Mouse (Mus musculus): ENCODE results near the gene Xpo4. TPM values are rescaled to one million over a fixed set of nuclear protein-coding genes. Genes with fewer than 3 reads are reported as not detected.
"Not testable (repeated sequence)": the region's sequence is repeated elsewhere in the genome, so short reads cannot be mapped to it uniquely, and the experiment has no call there.

Gene Xpo4
- polyA plus RNA-seq, 1 experiment from 2014 or later: 29.3 TPM

- Histone ChIP-seq H3K27ac (peak overlapping the region; percentile 98), H3K4me1 (peaks cover 29% of the 10 kb centered on the region), H3K4me3 (peak overlapping the region; percentile 91), H3K9me3 (no peaks in the 10 kb centered on the region), H3K36me3 (replicated peaks) (peaks cover 7% of the 10 kb centered on the region), H3K27me3 (ENCODE audit: poor library complexity, severe bottlenecking) (no peaks in the 10 kb centered on the region)
- 17% methylated on average over 10 of the region's 10 CpGs for WGBS
- DNase-seq (ENCODE audit: extremely low spot score, low spot score): no peak
These were observed 359 bp upstream of the Xpo4 start for GRCm38 (mm10) chr14:57665628-57665950.

GRCm38 (mm10) chr14:57664311-57664821, 864 bp downstream of the Xpo4 start:
- Histone ChIP-seq H3K27ac (peak overlapping the region; percentile 98), H3K4me1 (peaks cover 29% of the 10 kb centered on the region), H3K9me3 (no peaks in the 10 kb centered on the region), H3K36me3 (replicated peaks) (peaks cover 7% of the 10 kb centered on the region), H3K27me3 (ENCODE audit: poor library complexity, severe bottlenecking) (no peaks in the 10 kb centered on the region), H3K4me3 (peak overlapping the region; percentile 91)
- DNase-seq (ENCODE audit: extremely low spot score, low spot score): peak; percentile 47
- WGBS: under 1% methylated on average over 19 of the region's 19 CpGs

GRCm38 (mm10) chr14:57663630-57664029, 1.6 kb downstream of the Xpo4 start:
- H3K27me3 ChIP-seq (ENCODE audit: poor library complexity, severe bottlenecking): no peaks in the 10 kb centered on the region
- peaks cover 7% of the 10 kb centered on the region for H3K36me3 ChIP-seq (replicated peaks)
- H3K4me3 ChIP-seq: peak overlapping the region; percentile 91
- no peak for DNase-seq (ENCODE audit: extremely low spot score, low spot score)
- peak overlapping the region; percentile 98; the same call in 1 of the 2 replicates for H3K27ac ChIP-seq
- H3K9me3 ChIP-seq: no peaks in the 10 kb centered on the region
- peaks cover 29% of the 10 kb centered on the region for H3K4me1 ChIP-seq
- WGBS: 44% methylated on average over 1 of the region's 1 CpGs

- no peaks in the 10 kb centered on the region; the same call in 1 of the 2 replicates for H3K9me3 ChIP-seq
- H3K27me3 ChIP-seq (ENCODE audit: poor library complexity, severe bottlenecking): no peaks in the 10 kb centered on the region
- WGBS: 97% methylated on average over 4 of the region's 4 CpGs
- H3K4me1 ChIP-seq: peaks cover 10% of the 10 kb centered on the region
- no peak for DNase-seq (ENCODE audit: extremely low spot score, low spot score)
- no peak overlapping the region for H3K4me3 ChIP-seq
- peaks cover 29% of the 10 kb centered on the region for H3K36me3 ChIP-seq (replicated peaks)
- no peak overlapping the region for H3K27ac ChIP-seq
These were observed 6.9 kb downstream of the Xpo4 start for GRCm38 (mm10) chr14:57658301-57658700.

- WGBS: 94% methylated on average over 2 of the region's 2 CpGs
These were observed 7.7 kb downstream of the Xpo4 start for GRCm38 (mm10) chr14:57657500-57657899.

GRCm38 (mm10) chr14:57656519-57656918, 8.7 kb downstream of the Xpo4 start:
- H3K4me1 ChIP-seq; H3K27ac ChIP-seq; H3K9me3 ChIP-seq; H3K4me3 ChIP-seq; DNase-seq (ENCODE audit: extremely low spot score, low spot score); H3K27me3 ChIP-seq (ENCODE audit: poor library complexity, severe bottlenecking): not testable (repeated sequence)
- H3K36me3 ChIP-seq (replicated peaks): peaks cover 27% of the 10 kb centered on the region
- 93% methylated on average over 3 of the region's 3 CpGs for WGBS

More at GRCm38 (mm10) chr14:57657500-57657899, 7.7 kb downstream of the Xpo4 start:
- Histone ChIP-seq H3K27ac (no peak overlapping the region), H3K36me3 (replicated peaks) (peaks cover 29% of the 10 kb centered on the region), H3K4me3 (no peak overlapping the region), H3K4me1 (0 out of 2 replicates have a peak, but pooled peaks cover 5% of the 10 kb centered on the region), H3K27me3 (ENCODE audit: poor library complexity, severe bottlenecking) (no peaks in the 10 kb centered on the region), H3K9me3 (no peaks in the 10 kb centered on the region; the same call in 1 of the 2 replicates)
- no peak for DNase-seq (ENCODE audit: extremely low spot score, low spot score)

GRCm38 (mm10) chr14:57649501-57649900, 15.7 kb downstream of the Xpo4 start:
- DNase-seq (ENCODE audit: extremely low spot score, low spot score): no peak
- no peak overlapping the region for H3K27ac ChIP-seq
- no peaks in the 10 kb centered on the region for H3K27me3 ChIP-seq (ENCODE audit: poor library complexity, severe bottlenecking)
- peaks cover 13% of the 10 kb centered on the region for H3K36me3 ChIP-seq (replicated peaks)
- no peaks in the 10 kb centered on the region for H3K9me3 ChIP-seq
- no peak overlapping the region for H3K4me3 ChIP-seq
- H3K4me1 ChIP-seq: no peaks in the 10 kb centered on the region

GRCm38 (mm10) chr14:57646155-57646554, 19.1 kb downstream of the Xpo4 start:
- Histone ChIP-seq H3K27me3 (ENCODE audit: poor library complexity, severe bottlenecking) (no peaks in the 10 kb centered on the region), H3K27ac (no peak overlapping the region), H3K9me3 (no peaks in the 10 kb centered on the region), H3K4me3 (no peak overlapping the region), H3K36me3 (replicated peaks) (peaks cover 18% of the 10 kb centered on the region), H3K4me1 (no peaks in the 10 kb centered on the region)
- 90% methylated on average over 4 of the region's 4 CpGs for WGBS
- DNase-seq (ENCODE audit: extremely low spot score, low spot score): no peak

- H3K9me3 ChIP-seq: no peaks in the 10 kb centered on the region
- WGBS: 95% methylated on average over 3 of the region's 3 CpGs
- no peaks in the 10 kb centered on the region for H3K27me3 ChIP-seq (ENCODE audit: poor library complexity, severe bottlenecking)
- no peak overlapping the region for H3K27ac ChIP-seq
- no peak overlapping the region for H3K4me3 ChIP-seq
- peaks cover 35% of the 10 kb centered on the region for H3K36me3 ChIP-seq (replicated peaks)
- no peak for DNase-seq (ENCODE audit: extremely low spot score, low spot score)
- peaks cover 14% of the 10 kb centered on the region for H3K4me1 ChIP-seq
These were observed 26.1 kb downstream of the Xpo4 start for GRCm38 (mm10) chr14:57639153-57639552.

- H3K27me3 ChIP-seq (ENCODE audit: poor library complexity, severe bottlenecking): no peaks in the 10 kb centered on the region
- no peak overlapping the region for H3K27ac ChIP-seq
- peaks cover 25% of the 10 kb centered on the region for H3K4me1 ChIP-seq
- WGBS: 53% methylated on average over 5 of the region's 5 CpGs
- H3K36me3 ChIP-seq (replicated peaks): peaks cover 22% of the 10 kb centered on the region
- H3K9me3 ChIP-seq: no peaks in the 10 kb centered on the region
- no peak for DNase-seq (ENCODE audit: extremely low spot score, low spot score)
- no peak overlapping the region for H3K4me3 ChIP-seq
These were observed 31.1 kb downstream of the Xpo4 start for GRCm38 (mm10) chr14:57634141-57634540.

- Histone ChIP-seq H3K27me3 (ENCODE audit: poor library complexity, severe bottlenecking) (no peaks in the 10 kb centered on the region), H3K4me3 (no peak overlapping the region), H3K27ac (no peak overlapping the region), H3K4me1 (peaks cover 15% of the 10 kb centered on the region), H3K36me3 (replicated peaks) (peaks cover 52% of the 10 kb centered on the region), H3K9me3 (no peaks in the 10 kb centered on the region)
- DNase-seq (ENCODE audit: extremely low spot score, low spot score): no peak
- 88% methylated on average over 4 of the region's 4 CpGs for WGBS
These were observed 35.6 kb downstream of the Xpo4 start for GRCm38 (mm10) chr14:57629595-57629994.

- no peak for DNase-seq (ENCODE audit: extremely low spot score, low spot score)
- WGBS: 89% methylated on average over 3 of the region's 3 CpGs
These were observed 42.3 kb downstream of the Xpo4 start for GRCm38 (mm10) chr14:57622934-57623333.

GRCm38 (mm10) chr14:57621699-57622098, 43.5 kb downstream of the Xpo4 start:
- WGBS: 74% methylated on average over 4 of the region's 4 CpGs
- H3K4me1 ChIP-seq: peaks cover 22% of the 10 kb centered on the region
- no peaks in the 10 kb centered on the region for H3K27me3 ChIP-seq (ENCODE audit: poor library complexity, severe bottlenecking)
- no peak overlapping the region for H3K4me3 ChIP-seq
- peaks cover 62% of the 10 kb centered on the region for H3K36me3 ChIP-seq (replicated peaks)
- DNase-seq (ENCODE audit: extremely low spot score, low spot score): no peak
- no peak overlapping the region for H3K27ac ChIP-seq
- no peaks in the 10 kb centered on the region for H3K9me3 ChIP-seq

More at GRCm38 (mm10) chr14:57622934-57623333, 42.3 kb downstream of the Xpo4 start:
- no peaks in the 10 kb centered on the region for H3K27me3 ChIP-seq (ENCODE audit: poor library complexity, severe bottlenecking)
- H3K9me3 ChIP-seq: no peaks in the 10 kb centered on the region
- no peak overlapping the region for H3K4me3 ChIP-seq
- H3K4me1 ChIP-seq: peaks cover 22% of the 10 kb centered on the region
- H3K36me3 ChIP-seq (replicated peaks): peaks cover 70% of the 10 kb centered on the region
- no peak overlapping the region for H3K27ac ChIP-seq

Measured in forebrain, embryonic 10.5 days (tissue).